Mouse (Mus musculus) liver, embryonic 14.5 days (tissue): ENCODE measurements around the gene Pkn1. TPM values are rescaled to one million over a fixed set of nuclear protein-coding genes. Genes with fewer than 3 reads are reported as not detected.

Experiments
- ATAC-seq: fragments of 200-750 bp; cut with Nextera tagmentation; 2 replicates; pipeline ENCODE4 v1.8.0; 2017; ENCODE audit warnings: moderate number of reproducible peaks, mild to moderate bottlenecking, moderate library complexity; ENCODE audit not compliant: insufficient read depth
- DNase-seq, 3 experiments: peaks; one replicate each; pipeline ENCODE4 v3.0.0-alpha.2; 2012 to 2013; ENCODE audit warnings: low read depth in 3 of 3, low spot score in 3 of 3
- H3K27ac ChIP-seq: fragments of 300-500 bp; sonication (generic); 2 replicates; pipeline ENCODE4 v1.5.1; 2014; ENCODE audit warnings: moderate library complexity, mild to moderate bottlenecking, control low read depth, inconsistent platforms
- H3K27me3 ChIP-seq: fragments of 300-500 bp; sonication (generic); 2 replicates; pipeline ENCODE4 v1.6.1; 2014; ENCODE audit warnings: mild to moderate bottlenecking, low read length, moderate library complexity; ENCODE audit not compliant: control insufficient read depth, insufficient read depth
- H3K36me3 ChIP-seq: fragments of 300-500 bp; sonication (generic); replicated peaks from 2 replicates; pipeline ENCODE4 v1.6.1; 2014; ENCODE audit warnings: low read depth; ENCODE audit not compliant: control insufficient read depth, insufficient read depth
- H3K4me1 ChIP-seq, 2 experiments: fragments of 200-500 bp in 1 of 2; fragments of 300-500 bp in 1 of 2; sonication (generic) in 1 of 2; replicated peaks; 2 replicates each; pipeline ENCODE4 v1.6.1; 2012 to 2014; ENCODE audit warnings: antibody characterized with exemption in 1 of 2, inconsistent platforms in 1 of 2, low read length in 1 of 2; ENCODE audit not compliant: control insufficient read depth in 2 of 2, insufficient read depth in 2 of 2
- H3K4me2 ChIP-seq: fragments of 300-500 bp; sonication (generic); 2 replicates; pipeline ENCODE4 v1.6.1; 2014; ENCODE audit warnings: low read depth, mild to moderate bottlenecking, control low read depth, moderate library complexity
- H3K4me3 ChIP-seq, 2 experiments: fragments of 200-500 bp in 1 of 2; fragments of 300-500 bp in 1 of 2; sonication (generic) in 1 of 2; 2 replicates each; pipeline ENCODE4 v1.5.1; 2012 to 2014; ENCODE audit warnings: low read depth in 2 of 2, low read length in 2 of 2, mild to moderate bottlenecking in 2 of 2, control low read depth in 1 of 2, inconsistent platforms in 1 of 2, moderate library complexity in 1 of 2; ENCODE audit not compliant: insufficient read depth in 1 of 2
- H3K9ac ChIP-seq: fragments of 300-500 bp; sonication (generic); replicated peaks from 2 replicates; pipeline ENCODE4 v1.6.1; 2014; ENCODE audit warnings: mild to moderate bottlenecking, control low read depth, moderate library complexity
- H3K9me3 ChIP-seq: fragments of 300-500 bp; sonication (generic); 2 replicates; pipeline ENCODE4 v1.6.1; 2016; ENCODE audit warnings: low read length, mixed read lengths; ENCODE audit not compliant: control insufficient read depth
- CTCF ChIP-seq: IDR thresholded peaks from 2 replicates; pipeline ENCODE4 v1.5.1; 2016; ENCODE audit warnings: antibody characterized with exemption, low read depth, control low read depth
- EP300 ChIP-seq: IDR thresholded peaks from 2 replicates; pipeline ENCODE4 v1.6.1; 2016; ENCODE audit warnings: antibody characterized with exemption, low read depth
- WGBS: fragments of 180-500 bp; shearing (Covaris S2); extraction: QIAGEN DNeasy Blood & Tissue Kit; methylation state at CpG from one replicate; pipeline ENCODE4 v1.1.7; 2014; ENCODE audit not compliant: insufficient replicate concordance; 5-methylcytosine and 5-hydroxymethylcytosine counted together
- polyA plus RNA-seq, 2 experiments: library from polyadenylated mRNA; depleted of rRNA in 1 of 2; stranded (reverse) in 1 of 2; unstranded in 1 of 2; fragments of >200 nt; fragmentation: Nextera tagmentation in 1 of 2; extraction: Ambion mirVana in 1 of 2; gene quantifications; 2 replicates each; pipeline versions ENCODE4 v1.2.1 to v1.2.3; 2012 to 2014

Pkn1 gene
- polyA plus RNA-seq, 2 experiments: 6.9 to 9.5 TPM

GRCm38 (mm10) chr8:83684517-83684916, 14.5 kb downstream of the Pkn1 start:
- no peak for TF ChIP-seq CTCF
- H3K4me3 ChIP-seq: no peak overlapping the region
- 78% methylated on average over 9 of the region's 9 CpGs for WGBS
- H3K27ac ChIP-seq: no peak overlapping the region
- H3K4me1 ChIP-seq: peaks cover 0 to 4% of the 10 kb centered on the region in 2 experiments; a peak in 2 of 4 replicates
- H3K36me3 ChIP-seq: no peaks in the 10 kb centered on the region
- H3K9me3 ChIP-seq: no peaks in the 10 kb centered on the region
- ATAC-seq: no peak
- no peaks in the 10 kb centered on the region for H3K27me3 ChIP-seq
- H3K9ac ChIP-seq: no peak overlapping the region
- DNase-seq: no peak
- no peak overlapping the region for H3K4me2 ChIP-seq

- no peaks in the 10 kb centered on the region for H3K9me3 ChIP-seq
- DNase-seq (no peak), ATAC-seq (no peak)
- no peak overlapping the region for H3K4me2 ChIP-seq
- H3K27me3 ChIP-seq: no peaks in the 10 kb centered on the region
- WGBS: 53% methylated on average over 6 of the region's 6 CpGs
- no peak overlapping the region for H3K9ac ChIP-seq
- H3K4me3 ChIP-seq: no peak overlapping the region
- H3K36me3 ChIP-seq: no peaks in the 10 kb centered on the region
- no peak overlapping the region for H3K27ac ChIP-seq
- no peak for TF ChIP-seq CTCF
- TF ChIP-seq EP300: no peak
- peaks cover 0 to 4% of the 10 kb centered on the region in 2 experiments; a peak in 2 of 4 replicates for H3K4me1 ChIP-seq
Measured at GRCm38 (mm10) chr8:83681099-83681498, 17.9 kb downstream of the Pkn1 start.

- Histone ChIP-seq H3K4me2 (no peak overlapping the region), H3K9ac (no peak overlapping the region), H3K27me3 (no peaks in the 10 kb centered on the region), H3K4me3 (no peak overlapping the region), H3K4me1 (peaks cover 0 to 4% of the 10 kb centered on the region in 2 experiments; a peak in 2 of 4 replicates), H3K9me3 (no peaks in the 10 kb centered on the region), H3K27ac (no peak overlapping the region), H3K36me3 (no peaks in the 10 kb centered on the region)
- TF ChIP-seq CTCF (no peak), EP300 (no peak)
- DNase-seq (no peak), ATAC-seq (no peak)
- 76% methylated on average over 5 of the region's 5 CpGs for WGBS
Measured at GRCm38 (mm10) chr8:83680603-83681002, 18.4 kb downstream of the Pkn1 start.

GRCm38 (mm10) chr8:83679866-83680265, 19.1 kb downstream of the Pkn1 start:
- Histone ChIP-seq H3K27ac (no peak overlapping the region), H3K4me1 (peaks cover 0 to 4% of the 10 kb centered on the region in 2 experiments; a peak in 2 of 4 replicates), H3K4me3 (no peak overlapping the region), H3K9me3 (no peaks in the 10 kb centered on the region), H3K36me3 (no peaks in the 10 kb centered on the region), H3K4me2 (no peak overlapping the region), H3K27me3 (no peaks in the 10 kb centered on the region), H3K9ac (no peak overlapping the region)
- WGBS: 73% methylated on average over 12 of the region's 12 CpGs
- no peak for DNase-seq
- no peak for ATAC-seq
- no peak for TF ChIP-seq EP300

- ATAC-seq (no peak), DNase-seq (no peak)
- Histone ChIP-seq H3K9ac (no peak overlapping the region), H3K4me1 (no peaks in the 10 kb centered on the region), H3K36me3 (no peaks in the 10 kb centered on the region; the same call in 1 of the 2 replicates), H3K27me3 (no peaks in the 10 kb centered on the region), H3K4me3 (no peak overlapping the region), H3K9me3 (no peaks in the 10 kb centered on the region), H3K27ac (no peak overlapping the region), H3K4me2 (no peak overlapping the region)
- TF ChIP-seq CTCF (no peak), EP300 (no peak)
- 80% methylated on average over 5 of the region's 5 CpGs for WGBS
Measured at GRCm38 (mm10) chr8:83674497-83674896, 24.5 kb downstream of the Pkn1 start.
